Mouse (Mus musculus): ENCODE data around the gene Mphosph9. TPM values are rescaled to one million over a fixed set of nuclear protein-coding genes. Genes with fewer than 3 reads are reported as not detected.

The Mphosph9 gene
- polyA plus RNA-seq, 1 experiment from 2014 or later: 2.9 TPM

DNA sequence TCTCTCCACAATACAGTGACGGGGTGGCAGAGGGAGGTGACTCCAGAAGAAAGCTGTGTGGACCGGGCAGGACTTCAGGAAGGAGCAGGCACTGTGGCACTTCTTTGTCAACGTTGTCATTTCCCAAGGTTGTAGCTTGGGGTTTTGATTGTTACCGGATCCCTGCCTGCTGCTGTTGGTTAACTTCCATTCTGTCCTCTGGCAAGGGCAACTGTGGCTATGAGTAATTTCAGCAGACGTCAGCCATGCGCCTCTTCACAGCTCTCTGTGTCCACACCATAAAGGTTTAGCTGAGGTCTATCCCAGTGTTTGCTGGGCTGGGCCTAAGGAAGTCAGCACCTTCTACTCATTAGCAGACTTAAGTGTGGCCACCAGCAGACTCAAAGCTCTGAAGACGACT lies 82.9 kb downstream of the Mphosph9 start:
- ATAC-seq (ENCODE audit: low FRiP score, low TSS enrichment) (no peak), DNase-seq (ENCODE audit: low spot score) (no peak)

DNA sequence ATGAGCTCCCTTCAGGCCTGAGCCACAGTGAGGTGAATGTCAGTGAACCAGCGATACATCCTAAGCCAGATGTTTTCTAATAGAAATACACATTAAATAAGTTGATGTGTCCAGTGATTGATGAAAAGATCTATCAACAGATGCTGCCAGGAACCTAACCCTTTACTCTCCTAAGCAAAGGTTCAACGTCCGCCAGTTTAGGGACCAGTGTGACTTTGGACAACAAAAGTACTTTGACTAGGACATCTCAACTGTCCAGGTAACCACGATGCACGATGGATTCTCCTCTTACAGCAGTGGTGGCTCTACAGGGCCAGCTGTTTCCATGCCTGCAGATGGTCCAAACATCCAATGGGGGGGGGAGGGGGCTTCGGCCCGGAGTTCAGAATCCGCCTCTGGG lies 83.3 kb downstream of the Mphosph9 start:
- TF ChIP-seq EP300 (optimal IDR thresholded peaks at IDR 0.05) (no peak), CTCF (IDR thresholded peaks at IDR 0.05; ENCODE audit: low read depth) (no peak)
- no peaks in the 10 kb centered on the region for H3K27me3 ChIP-seq (ENCODE audit: control insufficient read depth, insufficient read depth, low read length)
- H3K4me2 ChIP-seq (replicated peaks; ENCODE audit: low read depth): no peak overlapping the region
- H3K4me3 ChIP-seq (ENCODE audit: low read depth, low read length): no peak overlapping the region
- no peak for ATAC-seq (ENCODE audit: low FRiP score, low TSS enrichment)
- H3K36me3 ChIP-seq (ENCODE audit: control insufficient read depth, insufficient read depth, low read length): no peaks in the 10 kb centered on the region
- H3K27ac ChIP-seq (replicated peaks): no peak overlapping the region
- DNase-seq (ENCODE audit: low spot score): no peak
- no peaks in the 10 kb centered on the region for H3K9me3 ChIP-seq (ENCODE audit: control insufficient read depth, low read length)
- no peak overlapping the region for H3K9ac ChIP-seq (ENCODE audit: low read length)
- no peaks in the 10 kb centered on the region for H3K4me1 ChIP-seq (replicated peaks; ENCODE audit: control insufficient read depth, insufficient read depth)
- WGBS: 90% methylated on average over 8 of the region's 8 CpGs

More for the DNA sequence above, 82.9 kb downstream of the Mphosph9 start:
- WGBS: 93% methylated on average over 7 of the region's 7 CpGs
- TF ChIP-seq EP300 (optimal IDR thresholded peaks at IDR 0.05): no peak
- no peak for TF ChIP-seq CTCF (IDR thresholded peaks at IDR 0.05; ENCODE audit: low read depth)
- H3K4me3 ChIP-seq (ENCODE audit: low read depth, low read length): no peak overlapping the region
- no peak overlapping the region for H3K4me2 ChIP-seq (replicated peaks; ENCODE audit: low read depth)
- H3K4me1 ChIP-seq (replicated peaks; ENCODE audit: control insufficient read depth, insufficient read depth): no peaks in the 10 kb centered on the region
- H3K27ac ChIP-seq (replicated peaks): no peak overlapping the region
- H3K9ac ChIP-seq (ENCODE audit: low read length): no peak overlapping the region
- no peaks in the 10 kb centered on the region for H3K9me3 ChIP-seq (ENCODE audit: control insufficient read depth, low read length)
- no peaks in the 10 kb centered on the region for H3K27me3 ChIP-seq (ENCODE audit: control insufficient read depth, insufficient read depth, low read length)
- no peaks in the 10 kb centered on the region for H3K36me3 ChIP-seq (ENCODE audit: control insufficient read depth, insufficient read depth, low read length)

DNA sequence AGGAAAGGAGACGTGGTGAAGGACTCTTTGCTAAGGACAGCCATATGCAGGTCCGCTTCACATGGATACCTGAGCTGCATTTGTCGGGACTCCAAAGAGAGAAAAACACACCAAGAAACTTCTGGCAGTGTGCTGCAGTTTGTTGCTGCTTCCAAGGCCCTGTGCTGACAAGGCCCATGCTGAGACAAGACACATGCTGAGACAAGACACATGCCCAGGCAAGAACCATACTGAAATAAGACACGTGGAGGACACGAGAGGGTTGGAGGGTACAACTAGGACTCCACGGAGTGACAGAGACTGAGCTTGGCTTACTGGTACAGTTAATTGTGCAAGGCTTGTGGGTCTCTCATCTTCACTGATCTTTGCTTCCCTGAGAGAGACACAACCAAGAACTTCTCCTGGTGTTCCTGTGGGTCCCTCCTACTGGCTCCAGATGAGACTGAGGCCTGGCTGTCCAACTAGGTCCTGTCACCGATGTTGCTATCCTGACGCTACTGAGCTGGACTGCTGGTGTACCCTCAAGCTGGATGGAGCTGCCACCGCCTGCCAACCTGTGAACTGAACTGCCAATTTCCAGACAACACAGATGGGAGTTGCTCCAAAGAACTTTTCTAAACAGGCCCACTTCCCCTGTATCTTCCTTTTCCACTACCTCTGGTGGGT lies 84.4 kb downstream of the Mphosph9 start:
- H3K4me3 ChIP-seq (ENCODE audit: low read depth, low read length): no peak overlapping the region
- DNase-seq (ENCODE audit: low spot score) (no peak), ATAC-seq (ENCODE audit: low FRiP score, low TSS enrichment) (no peak)
- no peak overlapping the region for H3K27ac ChIP-seq (replicated peaks)
- no peaks in the 10 kb centered on the region for H3K4me1 ChIP-seq (replicated peaks; ENCODE audit: control insufficient read depth, insufficient read depth)
- no peaks in the 10 kb centered on the region for H3K36me3 ChIP-seq (ENCODE audit: control insufficient read depth, insufficient read depth, low read length)
- TF ChIP-seq CTCF (IDR thresholded peaks at IDR 0.05; ENCODE audit: low read depth) (no peak), EP300 (optimal IDR thresholded peaks at IDR 0.05) (no peak)
- WGBS: 71% methylated on average over 9 of the region's 9 CpGs
- H3K27me3 ChIP-seq (ENCODE audit: control insufficient read depth, insufficient read depth, low read length): no peaks in the 10 kb centered on the region
- H3K9ac ChIP-seq (ENCODE audit: low read length): no peak overlapping the region
- no peaks in the 10 kb centered on the region for H3K9me3 ChIP-seq (ENCODE audit: control insufficient read depth, low read length)
- H3K4me2 ChIP-seq (replicated peaks; ENCODE audit: low read depth): no peak overlapping the region

DNA sequence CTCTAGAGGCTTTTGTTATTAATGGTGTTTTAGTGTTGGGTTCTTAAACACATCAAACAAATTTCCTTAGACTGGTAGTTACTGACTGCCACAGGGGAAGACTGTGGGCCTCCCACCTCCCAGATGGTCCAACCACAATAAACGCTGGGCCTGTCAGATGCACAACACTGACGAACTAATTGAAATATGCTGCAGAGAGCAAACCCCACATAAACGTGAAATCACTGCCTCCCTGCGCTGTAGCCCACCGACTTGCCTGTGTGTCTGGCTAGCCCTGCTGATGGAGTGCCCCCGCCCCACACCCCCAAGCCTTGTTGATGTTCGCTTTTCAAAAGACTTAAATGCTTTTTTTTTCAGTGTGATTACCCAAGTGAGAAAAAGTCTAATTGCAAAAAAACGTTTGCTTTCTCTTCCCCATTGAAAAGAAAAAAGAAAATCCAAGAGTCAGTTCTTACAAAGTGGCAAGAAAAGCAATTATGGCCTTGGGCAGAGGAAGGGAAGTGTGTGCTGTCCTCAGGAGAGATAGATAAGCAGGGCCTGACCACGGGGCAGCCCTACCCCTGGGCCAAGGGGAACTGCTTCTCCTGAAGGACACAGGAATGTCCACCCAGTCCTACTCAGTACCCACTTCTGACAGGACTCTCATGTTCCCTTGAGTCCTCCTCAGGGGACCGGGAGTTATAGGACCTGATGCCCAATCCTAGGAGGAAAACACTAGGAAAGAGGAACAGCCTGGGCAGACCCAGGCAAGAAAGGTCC lies 85.9 kb downstream of the Mphosph9 start:
- Histone ChIP-seq H3K9ac (ENCODE audit: low read length) (no peak overlapping the region), H3K9me3 (ENCODE audit: control insufficient read depth, low read length) (no peaks in the 10 kb centered on the region), H3K27ac (replicated peaks) (no peak overlapping the region), H3K36me3 (ENCODE audit: control insufficient read depth, insufficient read depth, low read length) (no peaks in the 10 kb centered on the region), H3K4me1 (replicated peaks; ENCODE audit: control insufficient read depth, insufficient read depth) (no peaks in the 10 kb centered on the region), H3K4me2 (replicated peaks; ENCODE audit: low read depth) (no peak overlapping the region), H3K4me3 (ENCODE audit: low read depth, low read length) (no peak overlapping the region), H3K27me3 (ENCODE audit: control insufficient read depth, insufficient read depth, low read length) (no peaks in the 10 kb centered on the region)
- WGBS: 54% methylated on average over 10 of the region's 10 CpGs
- no peak for ATAC-seq (ENCODE audit: low FRiP score, low TSS enrichment)
- TF ChIP-seq CTCF (IDR thresholded peaks at IDR 0.05; ENCODE audit: low read depth): no peak
- no peak for TF ChIP-seq EP300 (optimal IDR thresholded peaks at IDR 0.05)
- DNase-seq (ENCODE audit: low spot score): no peak

DNA sequence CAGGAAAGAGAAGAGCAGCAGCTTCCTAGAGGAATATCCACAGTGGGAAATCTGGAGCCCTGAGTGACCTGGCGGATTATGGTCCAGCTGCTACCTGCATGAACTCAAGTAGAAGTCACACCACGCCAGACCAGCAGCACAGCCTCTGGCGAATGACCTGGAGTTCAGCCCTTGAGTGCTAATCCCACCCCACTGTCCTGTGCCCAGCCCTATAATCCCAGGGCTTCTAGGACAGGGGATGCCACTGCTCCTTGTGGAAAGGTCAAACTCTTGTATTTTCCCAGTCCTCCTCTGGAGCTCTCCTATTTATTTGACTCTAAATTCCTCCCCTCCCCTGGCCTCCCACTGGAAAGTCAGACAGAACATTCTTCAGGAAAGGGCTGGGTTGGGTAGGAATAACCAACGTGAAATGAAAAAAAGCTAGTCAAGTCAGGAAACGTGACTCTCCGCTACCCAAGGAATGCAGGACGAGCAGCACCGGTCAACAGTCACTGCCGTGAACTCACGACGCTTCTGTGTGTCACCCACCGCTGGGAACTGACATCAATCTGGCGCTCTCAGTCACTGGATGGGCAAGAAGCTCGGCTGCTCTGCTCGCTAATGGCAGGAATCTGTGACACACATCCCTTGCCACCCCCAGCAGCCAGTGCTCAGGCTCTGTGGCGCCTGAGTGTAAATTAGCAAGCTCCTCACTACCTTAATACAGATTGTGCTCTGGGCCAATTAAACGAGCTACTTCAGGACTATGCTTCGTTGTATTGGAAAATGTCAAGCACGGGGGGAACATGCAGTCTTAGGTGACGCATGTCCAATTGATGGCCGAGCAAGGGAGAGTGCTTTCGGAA lies 86.7 kb downstream of the Mphosph9 start:
- ATAC-seq (ENCODE audit: low FRiP score, low TSS enrichment): peak; percentile 25; the same call in 1 of the 2 replicates
- Histone ChIP-seq H3K36me3 (ENCODE audit: control insufficient read depth, insufficient read depth, low read length) (no peaks in the 10 kb centered on the region), H3K9me3 (ENCODE audit: control insufficient read depth, low read length) (no peaks in the 10 kb centered on the region), H3K4me2 (replicated peaks; ENCODE audit: low read depth) (0 out of 2 replicates have a peak overlapping the region, but pooled peaks have one; percentile 3), H3K4me3 (ENCODE audit: low read depth, low read length) (no peak overlapping the region), H3K9ac (ENCODE audit: low read length) (no peak overlapping the region), H3K27ac (replicated peaks) (peak overlapping the region; percentile 56; the same call in 1 of the 2 replicates), H3K4me1 (replicated peaks; ENCODE audit: control insufficient read depth, insufficient read depth) (no peaks in the 10 kb centered on the region), H3K27me3 (ENCODE audit: control insufficient read depth, insufficient read depth, low read length) (no peaks in the 10 kb centered on the region)
- WGBS: 34% methylated on average over 22 of the region's 22 CpGs
- DNase-seq (ENCODE audit: low spot score): no peak
- TF ChIP-seq EP300 (optimal IDR thresholded peaks at IDR 0.05): no peak
- no peak for TF ChIP-seq CTCF (IDR thresholded peaks at IDR 0.05; ENCODE audit: low read depth)
